Mouse (Mus musculus): ENCODE results near the gene Dhh.
A peak's percentile ranks its signal among the peaks of the same experiment; 100 is the strongest.
"Not testable (repeated sequence)": the region's sequence is repeated elsewhere in the genome, so short reads cannot be mapped to it uniquely, and the experiment has no call there.

Dhh gene

GRCm38 (mm10) chr15:98897928-98898800 is at the start of gene Dhh:
Dhh (minus strand) TSS chr15:98898540.
- no peak for DNase-seq

DNA sequence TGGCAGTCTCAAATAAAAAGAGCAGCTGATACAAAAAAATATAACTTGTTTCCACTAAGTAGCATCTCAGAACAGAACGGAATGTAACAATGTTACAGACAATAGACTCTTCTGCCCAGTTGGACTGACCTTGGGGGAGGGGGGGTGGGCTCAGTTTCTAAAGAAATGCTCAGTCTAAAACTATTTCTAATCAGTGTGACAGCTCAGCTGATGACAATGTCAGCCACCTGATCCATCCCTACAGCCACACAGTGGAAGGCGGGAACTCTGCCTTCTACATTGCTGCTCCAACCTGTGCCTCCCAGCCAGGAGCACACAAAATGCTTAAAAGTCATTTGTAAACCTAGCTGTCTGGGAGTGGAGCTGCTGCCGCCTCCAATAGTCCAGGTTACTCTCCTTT is 49.5 kb upstream of the Dhh start:
- no peak for DNase-seq

DNA sequence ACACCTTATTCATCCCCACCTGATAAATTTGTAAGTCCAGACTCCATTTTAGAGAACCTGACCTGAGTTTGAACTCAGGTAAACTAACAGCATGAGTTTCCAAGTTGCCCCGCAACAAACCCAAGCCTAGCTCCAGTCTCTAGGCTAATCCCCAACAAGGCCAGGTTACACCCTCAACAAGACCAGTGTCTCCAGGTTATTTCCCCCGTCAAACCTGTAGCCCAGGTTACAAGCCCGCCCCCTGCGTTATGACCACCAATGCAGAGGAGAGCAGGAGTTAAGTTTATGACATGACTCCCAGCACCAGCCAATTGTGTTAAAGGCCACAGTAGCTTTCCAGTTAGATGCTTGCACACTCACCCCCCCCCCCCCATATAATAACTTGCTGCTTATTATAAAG is 44.8 kb upstream of the Dhh start:
- no peak for DNase-seq

DNA sequence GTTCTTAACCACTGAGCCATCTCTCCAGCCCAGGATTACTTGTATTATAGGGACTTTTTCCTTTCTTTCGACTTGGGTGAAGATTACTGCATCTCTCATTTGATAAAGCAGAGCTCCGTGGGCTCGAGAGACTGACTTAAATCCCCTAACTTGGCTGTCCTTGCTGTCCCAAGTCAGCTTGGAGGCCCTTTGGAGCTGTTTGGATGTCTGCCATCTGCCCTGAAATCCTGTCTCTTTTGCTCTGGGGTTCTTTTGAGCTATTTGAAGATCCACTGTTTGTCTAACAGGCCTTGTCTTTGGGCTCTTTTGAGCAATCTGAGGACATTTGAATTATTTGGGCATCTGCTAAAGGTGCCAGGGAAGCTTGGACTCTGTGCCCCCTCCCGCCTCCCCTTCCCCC is 43.7 kb upstream of the Dhh start:
- no peak for DNase-seq

- no peak for DNase-seq
These were observed 43.2 kb upstream of the Dhh start for GRCm38 (mm10) chr15:98941539-98941938.

DNA sequence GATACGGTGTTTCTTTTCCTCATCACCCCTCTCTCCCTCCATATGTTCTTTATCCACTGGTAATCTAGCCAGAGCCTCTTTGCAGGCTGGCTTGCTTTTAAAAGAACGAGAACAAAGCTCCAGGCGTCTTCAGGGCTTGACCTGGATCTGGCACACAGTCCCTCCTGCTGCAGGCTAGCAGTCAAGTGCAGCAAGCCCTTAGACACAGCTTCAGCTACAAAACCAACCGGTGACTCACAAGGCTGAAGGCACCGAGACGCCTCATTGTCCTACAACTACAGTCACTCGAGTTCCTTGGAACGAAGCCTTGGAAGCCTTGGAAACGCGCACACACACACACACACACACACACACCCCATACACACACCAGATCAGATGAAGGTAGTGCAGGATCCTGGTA is 42.5 kb upstream of the Dhh start:
- DNase-seq = peak; percentile 64

DNA sequence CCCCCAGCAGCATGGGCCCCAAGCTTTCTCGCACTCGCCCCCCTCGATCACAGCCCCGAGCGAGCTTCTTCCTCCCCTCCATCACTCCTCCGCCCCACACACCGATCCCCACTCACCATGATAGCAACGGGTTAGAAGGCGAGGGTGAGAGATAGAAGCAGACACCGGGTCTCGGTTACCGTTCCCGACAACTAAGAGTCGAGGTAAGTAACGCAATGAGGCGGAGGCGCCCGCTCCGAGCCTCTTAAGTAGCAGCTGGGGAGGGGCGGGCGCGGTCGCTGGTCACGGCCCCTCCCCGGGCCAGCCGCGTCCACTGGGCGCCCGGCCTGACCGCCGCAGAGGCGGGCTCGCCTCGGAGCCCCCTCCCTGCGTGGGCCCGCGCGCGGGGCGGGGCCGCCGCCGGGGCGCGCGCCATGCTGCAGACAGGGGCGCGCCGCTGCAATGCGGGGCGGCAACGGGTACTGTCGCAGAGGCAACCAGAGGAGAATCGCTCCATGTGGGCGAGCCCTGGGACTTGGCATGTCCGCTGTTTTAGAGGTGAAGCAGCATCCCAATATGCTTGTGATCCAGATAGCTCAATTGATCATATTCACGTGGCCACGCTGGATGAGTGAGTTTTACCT is 36.0 kb upstream of the Dhh start, which contains the start of gene Tuba1b:
Tuba1b (minus strand) TSS at position 349 of the 623 bp plus-strand sequence.
- DNase-seq = peak; percentile 94

GRCm38 (mm10) chr15:98933833-98934216 is 35.5 kb upstream of the Dhh start:
- DNase-seq = peak; percentile 97

- peak; percentile 74 for DNase-seq
These were observed 34.8 kb upstream of the Dhh start for GRCm38 (mm10) chr15:98933004-98933671.

- DNase-seq = no peak
These were observed 32.7 kb upstream of the Dhh start for GRCm38 (mm10) chr15:98930998-98931397.

GRCm38 (mm10) chr15:98930017-98930734 is 31.8 kb upstream of the Dhh start:
- no peak for DNase-seq

GRCm38 (mm10) chr15:98928598-98929240 is 30.4 kb upstream of the Dhh start:
- DNase-seq = peak; percentile 89

- DNase-seq = no peak
These were observed 29.2 kb upstream of the Dhh start for GRCm38 (mm10) chr15:98927566-98927965.

DNA sequence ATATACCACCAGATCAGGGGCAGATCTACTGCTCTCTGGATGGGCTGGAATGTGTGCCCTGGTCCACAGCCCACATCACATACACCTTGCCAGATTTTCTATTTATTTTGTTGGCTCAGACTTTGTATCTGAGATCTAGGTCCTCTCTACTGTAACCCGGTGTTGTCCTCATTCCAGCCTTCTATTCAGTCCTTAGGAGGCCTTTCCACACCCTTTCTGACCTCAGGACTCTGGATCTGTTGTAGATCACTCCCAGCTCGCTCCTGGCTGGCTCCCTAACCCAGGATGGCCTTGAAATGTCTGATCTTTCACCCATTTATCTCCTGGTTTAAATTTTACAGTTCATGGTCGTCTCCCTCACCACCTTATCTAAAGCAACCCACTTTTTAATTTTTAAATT is 26.3 kb upstream of the Dhh start:
- DNase-seq = no peak

DNA sequence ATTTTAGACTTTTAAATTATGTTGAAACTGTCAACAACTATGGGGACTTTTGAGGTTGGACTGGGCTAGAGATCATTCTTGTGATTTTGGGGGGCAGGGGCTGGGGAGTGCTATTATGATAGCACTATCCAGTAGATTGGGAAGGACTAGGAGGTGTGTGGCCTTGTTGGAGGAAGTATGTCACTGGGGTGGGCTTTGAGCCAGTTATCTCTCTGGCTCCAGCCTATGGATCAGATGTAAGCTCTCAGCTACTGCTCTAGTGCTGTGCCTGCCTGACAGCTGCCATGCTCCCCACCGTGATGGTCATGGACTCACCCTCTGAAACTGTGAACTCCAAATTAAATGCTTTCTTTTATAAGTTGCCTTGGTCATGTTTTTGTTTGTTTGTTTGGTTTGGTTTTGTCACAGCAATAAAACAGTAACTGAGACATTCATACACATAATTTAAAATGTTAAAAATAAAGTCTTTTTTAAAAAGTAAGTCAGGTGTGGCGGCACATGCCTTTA is 24.7 kb upstream of the Dhh start:
- DNase-seq = no peak

DNA sequence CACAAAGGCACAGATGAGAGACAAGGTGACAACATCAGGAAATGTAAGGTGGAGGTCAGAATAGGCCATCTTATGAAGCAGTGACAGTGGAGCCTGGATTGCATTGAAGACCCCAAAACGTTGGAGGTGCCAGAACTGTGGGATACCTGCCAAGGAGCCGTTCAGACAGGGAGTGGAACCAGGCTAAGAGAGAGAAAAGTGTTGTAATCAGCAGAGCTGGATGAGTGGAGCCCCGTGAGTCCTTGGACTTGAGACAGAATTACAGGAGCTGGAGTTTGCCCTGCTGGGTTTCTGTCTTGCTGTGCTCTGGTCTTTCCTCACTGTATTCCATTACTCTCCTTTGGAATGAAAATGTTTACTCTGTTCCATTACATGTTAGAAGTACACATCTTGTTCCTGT is 24.2 kb upstream of the Dhh start:
- DNase-seq = no peak

- no peak for DNase-seq
These were observed 23.2 kb upstream of the Dhh start for GRCm38 (mm10) chr15:98921510-98921909.

DNA sequence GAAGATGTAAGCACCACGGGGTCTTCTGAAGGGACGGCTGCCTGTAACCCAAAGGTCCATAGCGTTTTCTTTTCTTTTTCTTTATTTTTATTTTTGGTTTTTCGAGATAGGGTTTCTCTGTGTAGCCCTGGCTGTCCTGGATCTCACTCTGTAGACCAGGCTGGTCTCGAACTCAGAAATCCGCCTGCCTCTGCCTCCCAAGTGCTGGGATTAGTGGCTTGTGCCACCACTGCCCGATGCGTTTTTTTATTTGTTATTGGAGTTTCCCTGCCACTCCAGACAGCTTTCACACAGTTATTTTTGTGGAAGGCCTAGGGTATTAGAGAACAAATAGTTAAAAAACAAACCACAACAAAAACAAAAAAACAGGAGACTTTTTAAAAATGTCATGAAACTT is 20.2 kb upstream of the Dhh start:
- not testable (repeated sequence) for DNase-seq

- DNase-seq = peak; percentile 99
These were observed 19.5 kb upstream of the Dhh start, which contains the start of gene Lmbr1l for GRCm38 (mm10) chr15:98917538-98918498. Lmbr1l (minus strand) TSS chr15:98918231.

DNA sequence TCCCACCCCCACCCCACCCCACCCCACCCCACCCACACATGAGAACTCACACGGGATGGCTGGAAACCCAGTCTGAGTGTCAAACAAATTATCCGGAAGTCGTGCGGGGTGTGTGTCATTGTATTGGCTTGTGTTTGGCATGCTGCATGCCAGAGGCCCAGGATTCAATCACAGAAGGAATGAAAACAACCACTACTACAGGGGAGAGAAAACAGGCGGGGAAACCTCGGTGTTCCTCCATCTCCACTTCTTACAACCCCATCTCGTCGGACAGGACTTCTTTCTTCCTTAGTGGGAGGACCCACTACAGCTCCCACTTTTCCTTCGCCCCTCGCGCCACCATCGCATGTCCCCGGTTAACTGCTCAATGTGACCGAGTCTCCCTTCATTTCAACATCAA is 18.8 kb upstream of the Dhh start:
- DNase-seq = no peak

DNA sequence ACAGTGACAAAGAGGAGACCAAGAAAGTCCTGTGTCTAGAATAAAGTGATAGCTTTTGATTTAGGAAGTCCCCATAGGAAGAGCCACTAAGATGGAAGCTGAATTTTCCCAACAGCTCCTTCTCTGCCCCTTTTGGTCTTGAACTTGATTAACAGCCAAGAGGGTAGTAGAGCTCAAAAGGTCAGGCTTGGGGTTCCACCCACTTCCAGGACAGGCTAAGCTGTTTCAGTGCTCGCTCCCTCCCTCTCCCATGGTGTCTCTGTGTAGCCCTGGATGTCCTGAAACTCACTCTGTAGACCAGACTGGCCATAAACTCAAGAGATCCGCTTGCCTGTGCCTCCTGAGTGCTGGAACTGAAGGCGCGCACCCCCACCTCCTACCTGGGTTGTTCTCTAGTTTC is 17.7 kb upstream of the Dhh start:
- no peak for DNase-seq
